7 mouse cellular contexts compared by ENCODE assay signal in genomic region chr8:126298296-126299093, GRCm38 (mm10). TPM values are rescaled to one million over a fixed set of nuclear protein-coding genes. Genes with fewer than 3 reads are reported as not detected.
DNase-seq lines count a peak whose midpoint lies in the region; ATAC-seq lines count a peak whose summit lies in the region.

Gene Slc35f3, plus strand, starts transcription at chr8:126298558.

- no peak within 1 kb of the TSS for H3K27ac ChIP-seq in midbrain, embryonic 11.5 days (ENCODE audit: low read depth, low read length)
- H3K27ac ChIP-seq in stomach, embryonic 16.5 days (ENCODE audit: low read length), result no peak within 1 kb of the TSS

- no peaks in the 10 kb centered on the region for H3K4me1 ChIP-seq in midbrain, embryonic 11.5 days (ENCODE audit: control insufficient read depth, insufficient read depth, low read length)
- 0 out of 2 replicates have a peak, but pooled peaks cover 6% of the 10 kb centered on the region for H3K4me1 ChIP-seq in stomach, embryonic 16.5 days (ENCODE audit: control insufficient read depth, insufficient read depth, low read length)

- H3K27me3 ChIP-seq in midbrain, embryonic 11.5 days (ENCODE audit: control insufficient read depth, insufficient read depth, low read length), result peaks cover 21% of the 10 kb centered on the region
- peaks cover 5% of the 10 kb centered on the region for H3K27me3 ChIP-seq in stomach, embryonic 16.5 days (ENCODE audit: control insufficient read depth, insufficient read depth, low read length)

- peak within 1 kb of the TSS; percentile 55 for H3K9ac ChIP-seq in midbrain, embryonic 11.5 days (ENCODE audit: low read length)
- peak within 1 kb of the TSS; percentile 68 for H3K9ac ChIP-seq in stomach, embryonic 16.5 days (ENCODE audit: low read length)

- H3K4me3 ChIP-seq in midbrain, embryonic 11.5 days (ENCODE audit: low read depth, low read length), result peak within 1 kb of the TSS; percentile 53
- H3K4me3 ChIP-seq in stomach, embryonic 16.5 days (replicated peaks; ENCODE audit: low read length), result peak within 1 kb of the TSS; percentile 52

- peak; percentile 77 for ATAC-seq in frontal cortex, adult (ENCODE audit: low TSS enrichment)
- ATAC-seq in midbrain, embryonic 11.5 days (ENCODE audit: low FRiP score), result peak; percentile 77
- peak; percentile 71 for ATAC-seq in stomach, embryonic 16.5 days (ENCODE audit: insufficient read depth, low FRiP score)

- H3K9me3 ChIP-seq in midbrain, embryonic 11.5 days (ENCODE audit: control insufficient read depth, low read length), result no peaks in the 10 kb centered on the region
- no peaks in the 10 kb centered on the region for H3K9me3 ChIP-seq in stomach, embryonic 16.5 days (replicated peaks; ENCODE audit: control insufficient read depth, low read length)

- DNase-seq in adrenal gland, adult 2 months, result peak; percentile 48
- peak; percentile 71 for DNase-seq in cerebellum, adult 9-10 months
- peak; percentile 72 for DNase-seq in kidney, adult 18-20 months
- DNase-seq in left cerebral cortex, postnatal 4 days, result peak; percentile 32
- DNase-seq in midbrain, embryonic 11.5 days (ENCODE audit: low spot score, missing footprints), result peak; percentile 88

- no peaks in the 10 kb centered on the region for H3K36me3 ChIP-seq in midbrain, embryonic 11.5 days (ENCODE audit: control insufficient read depth, insufficient read depth, low read length)
- H3K36me3 ChIP-seq in stomach, embryonic 16.5 days (ENCODE audit: control insufficient read depth, insufficient read depth, low read length), result no peaks in the 10 kb centered on the region

- peak within 1 kb of the TSS; percentile 91 for H3K4me2 ChIP-seq in midbrain, embryonic 11.5 days
- H3K4me2 ChIP-seq in stomach, embryonic 16.5 days (ENCODE audit: low read depth, low read length), result peak within 1 kb of the TSS; percentile 88

- intact Hi-C loops in left cerebral cortex, postnatal 4 days (cut with DNase I), result no loop called here

- under 1% methylated on average over 70 of the region's 72 CpGs for WGBS in midbrain, embryonic 11.5 days
- WGBS in stomach, embryonic 16.5 days, result 1% methylated on average over 72 of the region's 72 CpGs

RNA-seq across cellular contexts. Expression of gene Slc35f3, which starts in this region (rescaled TPM):
- total RNA-seq in adrenal gland, adult 2 months (2021), result 1 to 10 TPM in 1 of 2 experiments, under 1 TPM in 1; 0.41 to 1.3 TPM
- 0.56 and 0.61 TPM in 2 replicates for polyA plus RNA-seq in adrenal gland, adult 2 months (2012; rRNA removed)
- total RNA-seq in left cerebral cortex, postnatal 4 days (2021), result 10 to 100 TPM in 1 of 2 experiments, 1 to 10 TPM in 1; 9.2 to 10.7 TPM
- polyA plus RNA-seq in midbrain, embryonic 11.5 days (2014; fragmentation: Nextera tagmentation; extraction: Ambion mirVana), result not detected in 2 replicates
- polyA plus RNA-seq in stomach, embryonic 16.5 days (2015; fragmentation: Nextera tagmentation; extraction: Ambion mirVana), result 0.91 and 0.98 TPM in 2 replicates

Comparison
In these comparisons a context has a peak if more than half of its experiments do, and no peak if none do; other contexts are left out.
1. RNA of gene Slc35f3 (total RNA-seq): 9.2 to 10.7 TPM in left cerebral cortex, postnatal 4 days; 0.41 to 1.3 TPM in adrenal gland, adult 2 months; every median in the first group is over 4 times any median in the second.
2. Peak in DNase-seq, ATAC-seq, H3K4me3 ChIP-seq, H3K9ac ChIP-seq and H3K4me2 ChIP-seq in midbrain, embryonic 11.5 days; RNA of the gene not detected or under 1 TPM.
3. Peak in ATAC-seq, H3K4me3 ChIP-seq, H3K9ac ChIP-seq and H3K4me2 ChIP-seq in stomach, embryonic 16.5 days; RNA of the gene not detected or under 1 TPM.
4. DNase-seq: peak in every context shown above with its lines; median percentile 88 in midbrain, embryonic 11.5 days; 72 in kidney, adult 18-20 months; 71 in cerebellum, adult 9-10 months; 48 in adrenal gland, adult 2 months; 32 in left cerebral cortex, postnatal 4 days.
5. Peak in every context shown above with its lines, with median percentiles within 50 percentile points of each other: ATAC-seq.